Mouse (Mus musculus): ENCODE measurements around the gene Gm43191.

GRCm38 (mm10) chr3:116723496-116724481 lies 42.7 kb upstream of the Gm43191 start:
- TF ChIP-seq CTCF (conservative IDR thresholded peaks at IDR 0.05; ENCODE audit: insufficient read depth, insufficient read length, low read depth, low read length) (no peak), POLR2A (IDR thresholded peaks at IDR 0.05; ENCODE audit: low read depth, low read length) (no peak)
